Mouse (Mus musculus) cerebellum, adult (tissue): ENCODE data around the gene Cux1.

Experiments used
- ATAC-seq: cut with Nextera tagmentation; 2 replicates; pipeline ENCODE4 v1.9.2; 2017; ENCODE audit warnings: mild to moderate bottlenecking, moderate library complexity, mixed read lengths; ENCODE audit not compliant: insufficient number of reproducible peaks, low FRiP score, low TSS enrichment

Cux1 gene

GRCm38 (mm10) chr5:136396256-136396655 is 171.0 kb downstream of the Cux1 start:
- no peak for ATAC-seq

GRCm38 (mm10) chr5:136395600-136396195 is 171.6 kb downstream of the Cux1 start:
- ATAC-seq, result no peak

- ATAC-seq, result no peak
These were observed 172.6 kb downstream of the Cux1 start for GRCm38 (mm10) chr5:136394517-136395212.

GRCm38 (mm10) chr5:136393621-136394020 is 173.7 kb downstream of the Cux1 start:
- no peak for ATAC-seq

GRCm38 (mm10) chr5:136386757-136387156 is 180.5 kb downstream of the Cux1 start:
- ATAC-seq, result no peak

- no peak for ATAC-seq
These were observed 182.1 kb downstream of the Cux1 start for GRCm38 (mm10) chr5:136385161-136385560.

- ATAC-seq, result no peak
These were observed 184.9 kb downstream of the Cux1 start for GRCm38 (mm10) chr5:136382261-136383005.

- ATAC-seq, result no peak
These were observed 187.9 kb downstream of the Cux1 start for GRCm38 (mm10) chr5:136379405-136379804.

GRCm38 (mm10) chr5:136377101-136377500 is 190.2 kb downstream of the Cux1 start:
- no peak; the same call in 1 of the 2 replicates for ATAC-seq

GRCm38 (mm10) chr5:136375350-136375749 is 191.9 kb downstream of the Cux1 start:
- ATAC-seq, result no peak

GRCm38 (mm10) chr5:136372276-136372675 is 195.0 kb downstream of the Cux1 start:
- ATAC-seq, result no peak

GRCm38 (mm10) chr5:136363421-136363820 is 203.9 kb downstream of the Cux1 start:
- no peak for ATAC-seq

- ATAC-seq, result no peak
These were observed 204.6 kb downstream of the Cux1 start for GRCm38 (mm10) chr5:136362473-136363230.

GRCm38 (mm10) chr5:136362021-136362420 is 205.3 kb downstream of the Cux1 start:
- ATAC-seq, result no peak

GRCm38 (mm10) chr5:136357227-136357626 is 210.1 kb downstream of the Cux1 start:
- no peak for ATAC-seq

GRCm38 (mm10) chr5:136355583-136356126 is 211.6 kb downstream of the Cux1 start:
- ATAC-seq, result no peak

- no peak for ATAC-seq
These were observed 212.6 kb downstream of the Cux1 start for GRCm38 (mm10) chr5:136354729-136355128.

- ATAC-seq, result no peak; the same call in 1 of the 2 replicates
These were observed 214.2 kb downstream of the Cux1 start for GRCm38 (mm10) chr5:136353114-136353513.

GRCm38 (mm10) chr5:136343156-136343890 is 224.0 kb downstream of the Cux1 start:
- ATAC-seq, result no peak
